Mouse (Mus musculus) heart, postnatal 0 days (tissue): Measurements from ENCODE around the gene Il1r2. TPM values are rescaled to one million over a fixed set of nuclear protein-coding genes. Genes with fewer than 3 reads are reported as not detected.
A peak's percentile ranks its signal among the peaks of the same experiment; 100 is the strongest.

Source experiments
- ATAC-seq: fragments of 200-750 bp; cut with Nextera tagmentation; 2 replicates; pipeline ENCODE4 v1.8.0; 2017; ENCODE audit warnings: low read depth, moderate number of reproducible peaks, moderate library complexity; ENCODE audit not compliant: insufficient read depth
- DNase-seq: peaks from one replicate; pipeline ENCODE4 v3.0.0-alpha.2; 2016; ENCODE audit warnings: low spot score
- H3K27ac ChIP-seq: fragments of 300-500 bp; sonication (generic); 2 replicates; pipeline ENCODE4 v1.5.1; 2014; ENCODE audit warnings: low read depth, mild to moderate bottlenecking
- H3K27me3 ChIP-seq: fragments of 300-500 bp; sonication (generic); 2 replicates; pipeline ENCODE4 v1.6.1; 2014; ENCODE audit warnings: low read length, mixed read lengths; ENCODE audit not compliant: control insufficient read depth, insufficient read depth
- H3K36me3 ChIP-seq: fragments of 300-500 bp; sonication (generic); replicated peaks from 2 replicates; pipeline ENCODE4 v1.6.1; 2014; ENCODE audit warnings: low read length, mixed read lengths; ENCODE audit not compliant: control insufficient read depth, insufficient read depth
- H3K4me1 ChIP-seq: fragments of 300-500 bp; sonication (generic); 2 replicates; pipeline ENCODE4 v1.6.1; 2014; ENCODE audit warnings: antibody characterized with exemption; ENCODE audit not compliant: control insufficient read depth, insufficient read depth
- H3K4me2 ChIP-seq: fragments of 300-500 bp; sonication (generic); 2 replicates; pipeline ENCODE4 v1.6.1; 2014; ENCODE audit warnings: low read depth, mild to moderate bottlenecking, low read length, moderate library complexity
- H3K4me3 ChIP-seq: fragments of 300-500 bp; sonication (generic); 2 replicates; pipeline ENCODE4 v1.5.1; 2014; ENCODE audit warnings: low read depth, low read length
- H3K9ac ChIP-seq: fragments of 300-500 bp; sonication (generic); replicated peaks from 2 replicates; pipeline ENCODE4 v1.6.1; 2014; ENCODE audit warnings: low read depth, low read length, mixed read lengths
- H3K9me3 ChIP-seq: fragments of 300-500 bp; sonication (generic); replicated peaks from 2 replicates; pipeline ENCODE4 v1.6.1; 2016; ENCODE audit warnings: low read length; ENCODE audit not compliant: control insufficient read depth
- CTCF ChIP-seq: IDR thresholded peaks from 2 replicates; pipeline ENCODE4 v1.5.1; 2016; ENCODE audit warnings: antibody characterized with exemption, control low read depth, low read depth
- EP300 ChIP-seq: IDR thresholded peaks from 2 replicates; pipeline ENCODE4 v1.6.1; 2016; ENCODE audit warnings: antibody characterized with exemption, low read depth
- WGBS: fragments of 180-500 bp; shearing (Covaris S2); extraction: QIAGEN DNeasy Blood & Tissue Kit; methylation state at CpG from one replicate; pipeline ENCODE4 v1.1.7; 2014; 5-methylcytosine and 5-hydroxymethylcytosine counted together
- polyA plus RNA-seq: library from polyadenylated mRNA; unstranded; fragments of >200 nt; fragmentation: Nextera tagmentation; extraction: Ambion mirVana; gene quantifications from 2 replicates; pipeline ENCODE4 v1.2.1, GENCODE M21; 2015
- total RNA-seq: library from RNA; depleted of rRNA; stranded (reverse); fragments of >200 nt; gene quantifications from 2 replicates; pipeline ENCODE4 v1.2.3, GENCODE M21; 2014; ENCODE audit warnings: low replicate concordance

The Il1r2 gene
- total and polyA plus RNA-seq, 2 experiments from 2014 or later, result 0.15 to 1.1 TPM

- no peak overlapping the region for H3K4me2 ChIP-seq
These were observed 10.5 kb downstream of the Il1r2 start for GRCm38 (mm10) chr1:40084386-40084785.

GRCm38 (mm10) chr1:40085403-40086182 is 11.7 kb downstream of the Il1r2 start:
- H3K9me3 ChIP-seq, result no peaks in the 10 kb centered on the region
- H3K4me1 ChIP-seq, result peaks cover 5% of the 10 kb centered on the region; the same call in 1 of the 2 replicates
- no peaks in the 10 kb centered on the region for H3K27me3 ChIP-seq
- peak overlapping the region; percentile 67 for H3K4me2 ChIP-seq
- H3K36me3 ChIP-seq, result no peaks in the 10 kb centered on the region
- WGBS, result 2% methylated on average over 25 of the region's 25 CpGs
- peak overlapping the region; percentile 17 for H3K9ac ChIP-seq
- ATAC-seq (peak; percentile 84), DNase-seq (peak; percentile 86)
- TF ChIP-seq CTCF, result no peak
- no peak for TF ChIP-seq EP300
- H3K27ac ChIP-seq, result no peak overlapping the region
- peak overlapping the region; percentile 42 for H3K4me3 ChIP-seq

More at GRCm38 (mm10) chr1:40084386-40084785, 10.5 kb downstream of the Il1r2 start:
- no peak for ATAC-seq
- H3K27me3 ChIP-seq, result no peaks in the 10 kb centered on the region
- H3K4me3 ChIP-seq, result no peak overlapping the region
- H3K9me3 ChIP-seq, result no peaks in the 10 kb centered on the region
- DNase-seq, result no peak
- TF ChIP-seq EP300 (no peak), CTCF (no peak)
- H3K27ac ChIP-seq, result no peak overlapping the region
- 45% methylated on average over 3 of the region's 3 CpGs for WGBS
- H3K9ac ChIP-seq, result no peak overlapping the region
- peaks cover 5% of the 10 kb centered on the region; the same call in 1 of the 2 replicates for H3K4me1 ChIP-seq
- no peaks in the 10 kb centered on the region for H3K36me3 ChIP-seq

- TF ChIP-seq EP300, result no peak
- TF ChIP-seq CTCF, result no peak
- H3K9ac ChIP-seq, result no peak overlapping the region
- ATAC-seq (no peak), DNase-seq (no peak)
- no peak overlapping the region for H3K4me3 ChIP-seq
- no peak overlapping the region for H3K4me2 ChIP-seq
- H3K27me3 ChIP-seq, result no peaks in the 10 kb centered on the region
- H3K36me3 ChIP-seq, result no peaks in the 10 kb centered on the region
- H3K4me1 ChIP-seq, result no peaks in the 10 kb centered on the region
- no peaks in the 10 kb centered on the region for H3K9me3 ChIP-seq
- H3K27ac ChIP-seq, result no peak overlapping the region
- 80% methylated on average over 9 of the region's 9 CpGs for WGBS
These were observed 17.3 kb downstream of the Il1r2 start for GRCm38 (mm10) chr1:40091160-40091559.

GRCm38 (mm10) chr1:40092541-40092940 is 18.7 kb downstream of the Il1r2 start:
- DNase-seq (no peak), ATAC-seq (no peak)
- Histone ChIP-seq H3K9ac (no peak overlapping the region), H3K9me3 (no peaks in the 10 kb centered on the region), H3K4me3 (no peak overlapping the region), H3K4me1 (no peaks in the 10 kb centered on the region), H3K27ac (no peak overlapping the region), H3K27me3 (no peaks in the 10 kb centered on the region), H3K4me2 (no peak overlapping the region), H3K36me3 (no peaks in the 10 kb centered on the region)
- WGBS, result 55% methylated on average over 6 of the region's 6 CpGs
- TF ChIP-seq EP300, result no peak
- TF ChIP-seq CTCF, result no peak

GRCm38 (mm10) chr1:40094601-40095304 is 20.9 kb downstream of the Il1r2 start:
- Histone ChIP-seq H3K27me3 (no peaks in the 10 kb centered on the region), H3K9ac (no peak overlapping the region), H3K27ac (no peak overlapping the region), H3K36me3 (no peaks in the 10 kb centered on the region), H3K4me3 (no peak overlapping the region), H3K4me1 (no peaks in the 10 kb centered on the region), H3K9me3 (no peaks in the 10 kb centered on the region), H3K4me2 (no peak overlapping the region)
- no peak for TF ChIP-seq CTCF
- TF ChIP-seq EP300, result no peak
- 66% methylated on average over 3 of the region's 3 CpGs for WGBS
- no peak for ATAC-seq
- no peak for DNase-seq
